Mouse (Mus musculus) liver, adult 2 months (tissue): ENCODE measurements around the gene Incenp. TPM values are rescaled to one million over a fixed set of nuclear protein-coding genes. Genes with fewer than 3 reads are reported as not detected.

Source experiments
- DNase-seq: peaks from one replicate; pipeline ENCODE4 v3.0.0-alpha.2; 2011; ENCODE audit warnings: low read depth, low spot score; ENCODE audit errors: extremely low read depth
- H3K27ac ChIP-seq: fragments of 200-500 bp; replicated peaks from 2 replicates; pipeline ENCODE4 v1.5.1; 2012; ENCODE audit warnings: low read depth, mild to moderate bottlenecking, control low read depth, inconsistent platforms, low read length; ENCODE audit not compliant: insufficient read depth
- H3K27me3 ChIP-seq: fragments of 200-500 bp; 2 replicates; pipeline ENCODE4 v1.6.1; 2012; ENCODE audit warnings: mild to moderate bottlenecking, moderate library complexity, low read length, inconsistent platforms; ENCODE audit not compliant: control insufficient read depth, insufficient read depth
- H3K36me3 ChIP-seq: fragments of 200-500 bp; 2 replicates; pipeline ENCODE4 v1.6.1; 2012; ENCODE audit warnings: low read length, inconsistent platforms; ENCODE audit not compliant: control insufficient read depth, insufficient read depth
- H3K4me1 ChIP-seq: fragments of 200-500 bp; 2 replicates; pipeline ENCODE4 v1.6.1; 2011; ENCODE audit warnings: low read length; ENCODE audit not compliant: control insufficient read depth, insufficient read depth
- H3K4me3 ChIP-seq: fragments of 200-500 bp; 2 replicates; pipeline ENCODE4 v1.5.1; 2011; ENCODE audit warnings: low read depth, mild to moderate bottlenecking, control low read depth, low read length, moderate library complexity; ENCODE audit not compliant: insufficient read depth
- H3K79me2 ChIP-seq: fragments of 200-500 bp; 2 replicates; pipeline ENCODE4 v1.6.1; 2012; ENCODE audit warnings: inconsistent platforms, mild to moderate bottlenecking, low read length, moderate library complexity; ENCODE audit not compliant: control insufficient read depth, insufficient read depth
- H3K9ac ChIP-seq: fragments of 200-500 bp; 2 replicates; pipeline ENCODE4 v1.6.1; 2012; ENCODE audit warnings: low read depth, mild to moderate bottlenecking, control low read depth, inconsistent platforms, low read length
- CTCF ChIP-seq: fragments of 200-500 bp; IDR thresholded peaks from 2 replicates; pipeline ENCODE4 v1.5.1; 2011; ENCODE audit warnings: low read depth, low read length, control low read depth
- POLR2A ChIP-seq: fragments of 200-500 bp; IDR thresholded peaks from 2 replicates; pipeline ENCODE4 v1.6.1; 2011; ENCODE audit warnings: low read length, control low read depth; ENCODE audit not compliant: insufficient read depth; ENCODE audit errors: extremely low read depth
- WGBS: fragments of 180-500 bp; shearing (Covaris S2); methylation state at CpG from one replicate; pipeline ENCODE4 v1.1.7; 2018; 5-methylcytosine and 5-hydroxymethylcytosine counted together
- polyA plus RNA-seq: library from polyadenylated mRNA; depleted of rRNA; stranded (reverse); fragments of >200 nt; gene quantifications from 2 replicates; pipeline ENCODE4 v1.2.3, GENCODE M21; 2012
- total RNA-seq: library from RNA; depleted of rRNA; stranded (reverse); fragments of >200 nt; gene quantifications from 2 replicates; pipeline ENCODE4 v1.2.3, GENCODE M21; 2014

Gene Incenp
- total and polyA plus RNA-seq, 2 experiments: 1.4 to 1.9 TPM

GRCm38 (mm10) chr19:9922228-9922627 is 22.9 kb upstream of the Incenp start:
- H3K36me3 ChIP-seq: no peaks in the 10 kb centered on the region
- H3K4me3 ChIP-seq: no peak overlapping the region
- DNase-seq: no peak
- TF ChIP-seq POLR2A: no peak
- no peak for TF ChIP-seq CTCF
- peaks cover 2% of the 10 kb centered on the region; the same call in 1 of the 2 replicates for H3K4me1 ChIP-seq
- 51% methylated on average over 2 of the region's 2 CpGs for WGBS
- H3K27ac ChIP-seq: no peak overlapping the region
- H3K27me3 ChIP-seq: no peaks in the 10 kb centered on the region
- no peaks in the 10 kb centered on the region for H3K79me2 ChIP-seq
- no peak overlapping the region for H3K9ac ChIP-seq

GRCm38 (mm10) chr19:9920835-9921784 is 21.8 kb upstream of the Incenp start:
- H3K4me1 ChIP-seq: peaks cover 2% of the 10 kb centered on the region; the same call in 1 of the 2 replicates
- peak; percentile 42 for DNase-seq
- H3K79me2 ChIP-seq: no peaks in the 10 kb centered on the region

GRCm38 (mm10) chr19:9918176-9918861 is 19.0 kb upstream of the Incenp start:
- DNase-seq: no peak
- TF ChIP-seq CTCF (no peak), POLR2A (no peak)
- WGBS: 78% methylated on average over 9 of the region's 9 CpGs
- no peaks in the 10 kb centered on the region for H3K79me2 ChIP-seq
- H3K4me3 ChIP-seq: no peak overlapping the region
- H3K4me1 ChIP-seq: no peaks in the 10 kb centered on the region
- no peaks in the 10 kb centered on the region for H3K36me3 ChIP-seq
- H3K9ac ChIP-seq: no peak overlapping the region
- no peak overlapping the region for H3K27ac ChIP-seq
- no peaks in the 10 kb centered on the region for H3K27me3 ChIP-seq

More at GRCm38 (mm10) chr19:9920835-9921784, 21.8 kb upstream of the Incenp start:
- Histone ChIP-seq H3K9ac (no peak overlapping the region), H3K27me3 (no peaks in the 10 kb centered on the region), H3K36me3 (no peaks in the 10 kb centered on the region), H3K27ac (no peak overlapping the region), H3K4me3 (no peak overlapping the region)
- TF ChIP-seq CTCF: peak; percentile 62
- no peak for TF ChIP-seq POLR2A
- 70% methylated on average over 13 of the region's 13 CpGs for WGBS

- Histone ChIP-seq H3K36me3 (no peaks in the 10 kb centered on the region), H3K4me1 (no peaks in the 10 kb centered on the region), H3K27ac (no peak overlapping the region), H3K9ac (no peak overlapping the region), H3K27me3 (no peaks in the 10 kb centered on the region), H3K79me2 (no peaks in the 10 kb centered on the region), H3K4me3 (no peak overlapping the region)
- DNase-seq: peak; percentile 29
- 83% methylated on average over 3 of the region's 4 CpGs for WGBS
- TF ChIP-seq CTCF: no peak
- TF ChIP-seq POLR2A: no peak
Measured at GRCm38 (mm10) chr19:9917727-9918126, 18.4 kb upstream of the Incenp start.

GRCm38 (mm10) chr19:9915935-9916334 is 16.6 kb upstream of the Incenp start:
- no peaks in the 10 kb centered on the region for H3K27me3 ChIP-seq
- no peak overlapping the region for H3K9ac ChIP-seq
- H3K27ac ChIP-seq: no peak overlapping the region
- 0% methylated on average over 1 of the region's 1 CpGs for WGBS
- no peaks in the 10 kb centered on the region for H3K79me2 ChIP-seq
- peak; percentile 49 for DNase-seq
- TF ChIP-seq CTCF (peak; percentile 88), POLR2A (no peak)
- H3K36me3 ChIP-seq: no peaks in the 10 kb centered on the region
- H3K4me3 ChIP-seq: no peak overlapping the region
- H3K4me1 ChIP-seq: no peaks in the 10 kb centered on the region
